Mouse (Mus musculus) kidney, adult 8-10 months (tissue): ENCODE data around the gene Grhl3.

Source experiments
- DNase-seq, 2 experiments: peaks; one replicate each; pipeline ENCODE4 v3.0.0; 2022

The Grhl3 gene

GRCm38 (mm10) chr4:135572276-135572675 lies 1.2 kb downstream of the Grhl3 start:
- DNase-seq: no peak

- no peak for DNase-seq
These were observed 2.3 kb downstream of the Grhl3 start for GRCm38 (mm10) chr4:135571037-135571550.

GRCm38 (mm10) chr4:135570152-135571036 lies 3.0 kb downstream of the Grhl3 start:
- DNase-seq: peak; percentile 26 to 47

GRCm38 (mm10) chr4:135569201-135569600 lies 4.2 kb downstream of the Grhl3 start:
- peak; percentile 31 to 36 for DNase-seq

- DNase-seq: no peak
These were observed 5.9 kb downstream of the Grhl3 start for GRCm38 (mm10) chr4:135567484-135567883.

- no peak for DNase-seq
These were observed 6.4 kb downstream of the Grhl3 start for GRCm38 (mm10) chr4:135567042-135567441.

GRCm38 (mm10) chr4:135565400-135565799 lies 8.0 kb downstream of the Grhl3 start:
- DNase-seq: peak; percentile 32 to 44

- DNase-seq: no peak
These were observed 9.6 kb downstream of the Grhl3 start for GRCm38 (mm10) chr4:135563794-135564193.

- peak in 1 of 2 experiments; percentile 14 for DNase-seq
These were observed 24.1 kb downstream of the Grhl3 start for GRCm38 (mm10) chr4:135549323-135549722.

GRCm38 (mm10) chr4:135548521-135549077 lies 24.8 kb downstream of the Grhl3 start:
- DNase-seq: peak in 1 of 2 experiments; percentile 19

- DNase-seq: no peak
These were observed 25.3 kb downstream of the Grhl3 start for GRCm38 (mm10) chr4:135548108-135548507.

GRCm38 (mm10) chr4:135547551-135547950 lies 25.9 kb downstream of the Grhl3 start:
- peak in 1 of 2 experiments; percentile 25 for DNase-seq

- no peak for DNase-seq
These were observed 26.6 kb downstream of the Grhl3 start for GRCm38 (mm10) chr4:135546793-135547192.

- no peak for DNase-seq
These were observed 27.4 kb downstream of the Grhl3 start for GRCm38 (mm10) chr4:135546008-135546407.

- DNase-seq: no peak
These were observed 28.3 kb downstream of the Grhl3 start for GRCm38 (mm10) chr4:135545080-135545511.

GRCm38 (mm10) chr4:135544284-135544683 lies 29.1 kb downstream of the Grhl3 start:
- DNase-seq: no peak

- no peak for DNase-seq
These were observed 33.4 kb downstream of the Grhl3 start for GRCm38 (mm10) chr4:135540057-135540456.

- DNase-seq: no peak
These were observed 34.4 kb downstream of the Grhl3 start for GRCm38 (mm10) chr4:135539056-135539455.

GRCm38 (mm10) chr4:135535021-135535420 lies 38.4 kb downstream of the Grhl3 start:
- DNase-seq: no peak

GRCm38 (mm10) chr4:135533001-135533400 lies 40.4 kb downstream of the Grhl3 start:
- DNase-seq: no peak

- DNase-seq: no peak
These were observed 41.4 kb downstream of the Grhl3 start for GRCm38 (mm10) chr4:135531771-135532613.

- DNase-seq: no peak
These were observed 42.2 kb downstream of the Grhl3 start for GRCm38 (mm10) chr4:135531236-135531635.

GRCm38 (mm10) chr4:135530270-135530669 lies 43.2 kb downstream of the Grhl3 start:
- no peak for DNase-seq
